7 mouse cellular contexts compared by ENCODE assay signal in the genomic region with DNA sequence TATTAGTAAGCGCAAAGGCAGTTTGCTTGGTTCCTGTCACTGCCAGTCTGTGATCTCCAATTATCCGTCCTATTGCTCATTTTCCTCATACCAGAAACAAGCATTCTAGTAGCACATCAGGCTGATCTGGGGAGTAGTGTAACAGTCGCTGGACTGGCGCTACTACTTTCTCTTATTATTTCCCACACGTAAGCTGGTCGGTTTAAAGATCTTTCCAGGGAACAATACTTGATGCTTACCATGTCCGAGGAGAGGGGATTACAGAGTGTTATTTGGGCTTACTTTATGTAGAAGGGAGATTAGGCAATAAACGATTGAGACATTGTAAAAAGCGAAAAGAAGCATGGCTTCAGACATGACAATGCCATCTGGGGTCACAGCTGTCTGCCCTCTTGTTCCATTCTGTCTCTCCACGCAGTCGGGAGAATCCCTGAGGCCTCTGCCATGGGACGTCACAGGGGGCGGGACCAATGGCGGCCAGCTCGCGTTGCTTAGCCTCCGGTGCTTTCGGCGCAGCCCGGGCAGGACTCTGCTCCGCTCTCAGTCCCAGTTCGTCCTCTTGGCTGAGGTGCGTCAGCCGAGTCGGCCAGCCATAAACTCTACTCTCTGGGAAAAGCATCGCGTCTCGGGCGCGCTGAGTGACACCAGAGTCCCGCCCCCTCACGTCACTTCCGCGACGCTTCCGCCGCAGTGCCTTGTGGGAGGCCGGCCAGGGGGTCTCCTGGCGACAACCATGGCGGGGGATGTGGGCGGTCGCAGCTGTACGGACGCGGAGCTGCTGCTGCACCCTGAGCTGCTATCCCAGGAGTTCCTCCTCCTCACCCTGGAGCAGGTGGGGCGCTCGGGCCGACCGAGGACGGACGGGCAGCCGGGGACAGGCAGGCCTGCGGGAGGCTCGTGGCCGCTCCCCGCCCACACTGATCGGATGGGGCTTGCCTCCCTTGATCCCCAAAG. TPM values are rescaled to one million over a fixed set of nuclear protein-coding genes. Genes with fewer than 3 reads are reported as not detected.
A peak's percentile ranks its signal among the peaks of the same experiment; 100 is the strongest.
DNase-seq lines count a peak whose midpoint lies in the region; ATAC-seq and TF ChIP-seq lines count a peak whose summit lies in the region.

Gene Tgfbrap1 (minus strand): TSS at position 607 of the 954 bp plus-strand sequence.
Gene AI597479 (plus strand): TSS at position 680 of the 954 bp plus-strand sequence.

- WGBS in intestine, embryonic 16.5 days: 1% methylated on average over 57 of the region's 57 CpGs
- 1% methylated on average over 57 of the region's 57 CpGs for WGBS in midbrain, embryonic 12.5 days
- under 1% methylated on average over 57 of the region's 57 CpGs for WGBS in small intestine, adult 2 months

- H3K9ac ChIP-seq in intestine, embryonic 16.5 days (ENCODE audit: low read depth, low read length): peak within 1 kb of the TSS; percentile 82
- H3K9ac ChIP-seq in midbrain, embryonic 12.5 days (replicated peaks): peak within 1 kb of the TSS; percentile 91

- peak; percentile 96 for ATAC-seq in intestine, embryonic 16.5 days
- ATAC-seq in midbrain, embryonic 12.5 days (ENCODE audit: low FRiP score, low read depth): peak; percentile 97

- H3K9me3 ChIP-seq in intestine, embryonic 16.5 days (ENCODE audit: control insufficient read depth, low read length): no peaks in the 10 kb centered on the region
- H3K9me3 ChIP-seq in midbrain, embryonic 12.5 days: no peaks in the 10 kb centered on the region

- no peaks in the 10 kb centered on the region for H3K36me3 ChIP-seq in intestine, embryonic 16.5 days (ENCODE audit: control insufficient read depth, insufficient read depth, low read length)
- peaks cover 14% of the 10 kb centered on the region for H3K36me3 ChIP-seq in midbrain, embryonic 12.5 days
- H3K36me3 ChIP-seq in small intestine, adult 2 months (ENCODE audit: control insufficient read depth, insufficient read depth, low read length): peaks cover 3% of the 10 kb centered on the region; the same call in 1 of the 2 replicates

- intact Hi-C loops in left cerebral cortex, postnatal 4 days (cut with DNase I): no loop called here

- peaks cover 4% of the 10 kb centered on the region for H3K4me1 ChIP-seq in intestine, embryonic 16.5 days (ENCODE audit: control insufficient read depth, insufficient read depth, low read length)
- peaks cover 13% of the 10 kb centered on the region for H3K4me1 ChIP-seq in midbrain, embryonic 12.5 days
- no peaks in the 10 kb centered on the region for H3K4me1 ChIP-seq in small intestine, adult 2 months (ENCODE audit: control insufficient read depth, insufficient read depth, insufficient read length, low read length)

- peak; percentile 60 for TF ChIP-seq POLR2A in small intestine, adult 2 months (IDR thresholded peaks at IDR 0.05; ENCODE audit: low read depth, low read length)

- H3K4me2 ChIP-seq in intestine, embryonic 16.5 days (ENCODE audit: low read depth, low read length): peak within 1 kb of the TSS; percentile 75
- H3K4me2 ChIP-seq in midbrain, embryonic 12.5 days (replicated peaks): peak within 1 kb of the TSS; percentile 70

- no peak for TF ChIP-seq CTCF in small intestine, adult 2 months (IDR thresholded peaks at IDR 0.05; ENCODE audit: extremely low read depth, insufficient read length, insufficient replicate concordance, low read depth, low read length)

- H3K27me3 ChIP-seq in intestine, embryonic 16.5 days (replicated peaks; ENCODE audit: control insufficient read depth, insufficient read depth, low read length): no peaks in the 10 kb centered on the region
- peaks cover 27% of the 10 kb centered on the region for H3K27me3 ChIP-seq in midbrain, embryonic 12.5 days
- H3K27me3 ChIP-seq in small intestine, adult 2 months (ENCODE audit: control insufficient read depth, insufficient read depth, low read length): no peaks in the 10 kb centered on the region

- H3K27ac ChIP-seq in intestine, embryonic 16.5 days (ENCODE audit: low read length): peak within 1 kb of the TSS; percentile 100
- H3K27ac ChIP-seq in midbrain, embryonic 12.5 days (replicated peaks): peak within 1 kb of the TSS; percentile 100
- H3K27ac ChIP-seq in small intestine, adult 2 months (ENCODE audit: insufficient read depth, low read depth, low read length): peak within 1 kb of the TSS; percentile 98

- H3K4me3 ChIP-seq in intestine, embryonic 16.5 days (ENCODE audit: low read length): peak within 1 kb of the TSS; percentile 68
- peak within 1 kb of the TSS; percentile 83 for H3K4me3 ChIP-seq in midbrain, embryonic 12.5 days
- peak within 1 kb of the TSS; percentile 84 for H3K4me3 ChIP-seq in small intestine, adult 2 months (ENCODE audit: low read depth, low read length)

- DNase-seq in adrenal gland, adult 8-10 months: peak; percentile 86
- DNase-seq in embryo, embryonic 9.5 days (ENCODE audit: extremely low spot score): peak; percentile 96
- DNase-seq in gastrocnemius, postnatal 4 days (ENCODE audit: low spot score in 2 of 2): peak; percentile 85 to 93
- peak; percentile 94 for DNase-seq in left cerebral cortex, postnatal 4 days

RNA-seq across cellular contexts. Expression of gene Tgfbrap1, which starts in this region (rescaled TPM):
- total RNA-seq in adrenal gland, adult 8-10 months (2022): 10 to 100 TPM; 34.5 to 43.4 (median 39.3) TPM
- 10 to 100 TPM; 15.2 to 17.0 TPM for total RNA-seq in gastrocnemius, postnatal 4 days (2021)
- polyA plus RNA-seq in intestine, embryonic 16.5 days (2015; fragmentation: Nextera tagmentation; extraction: Ambion mirVana): 8.6 and 9.8 TPM in 2 replicates
- total RNA-seq in left cerebral cortex, postnatal 4 days (2021): 10 to 100 TPM; 42.6 to 44.5 TPM
- polyA plus RNA-seq in midbrain, embryonic 12.5 days (2016; fragmentation: Nextera tagmentation; extraction: Ambion mirVana): 15.6 and 16.6 TPM in 2 replicates
- 7.6 and 11.1 TPM in 2 replicates for polyA plus RNA-seq in small intestine, adult 2 months (2012; rRNA removed)

RNA-seq across cellular contexts. Expression of gene AI597479, which starts in this region (rescaled TPM):
- total RNA-seq in adrenal gland, adult 8-10 months (2022): 10 to 100 TPM; 15.6 to 21.4 (median 20.1) TPM
- total RNA-seq in gastrocnemius, postnatal 4 days (2021): 10 to 100 TPM; 15.4 to 15.9 TPM
- polyA plus RNA-seq in intestine, embryonic 16.5 days (2015; fragmentation: Nextera tagmentation; extraction: Ambion mirVana): 22.3 and 23.6 TPM in 2 replicates
- total RNA-seq in left cerebral cortex, postnatal 4 days (2021): 10 to 100 TPM; 24.6 to 26.6 TPM
- 43.0 and 47.0 TPM in 2 replicates for polyA plus RNA-seq in midbrain, embryonic 12.5 days (2016; fragmentation: Nextera tagmentation; extraction: Ambion mirVana)
- 0.86 and 1.6 TPM in 2 replicates for polyA plus RNA-seq in small intestine, adult 2 months (2012; rRNA removed)

Comparison
In these comparisons a context has a peak if more than half of its experiments do, and no peak if none do; other contexts are left out.
1. Peak in every context shown above with its lines: DNase-seq, ATAC-seq, H3K4me3 ChIP-seq and H3K27ac ChIP-seq.